Mouse (Mus musculus) embryonic facial prominence, embryonic 14.5 days (tissue): ENCODE measurements around the gene Abca4. TPM values are rescaled to one million over a fixed set of nuclear protein-coding genes. Genes with fewer than 3 reads are reported as not detected.
"Not testable (repeated sequence)": the region's sequence is repeated elsewhere in the genome, so short reads cannot be mapped to it uniquely, and the experiment has no call there.

ENCODE experiments used
- ATAC-seq: fragments of 200-750 bp; cut with Nextera tagmentation; 2 replicates; pipeline ENCODE4 v1.8.0; 2017; ENCODE audit warnings: low read depth, moderate number of reproducible peaks, moderate TSS enrichment
- DNase-seq: peaks from one replicate; pipeline ENCODE4 v3.0.0-alpha.2; 2015; ENCODE audit warnings: low spot score
- H3K27ac ChIP-seq: fragments of 300-500 bp; sonication (generic); replicated peaks from 2 replicates; pipeline ENCODE4 v1.5.1; 2014; ENCODE audit warnings: low read depth, mild to moderate bottlenecking, low read length, moderate library complexity
- H3K27me3 ChIP-seq: fragments of 300-500 bp; sonication (generic); replicated peaks from 2 replicates; pipeline ENCODE4 v1.6.1; 2014; ENCODE audit warnings: low read length; ENCODE audit not compliant: control insufficient read depth, insufficient read depth
- H3K36me3 ChIP-seq: fragments of 300-500 bp; sonication (generic); 2 replicates; pipeline ENCODE4 v1.6.1; 2014; ENCODE audit warnings: low read length, mixed read lengths; ENCODE audit not compliant: control insufficient read depth, insufficient read depth
- H3K4me1 ChIP-seq: fragments of 300-500 bp; sonication (generic); 2 replicates; pipeline ENCODE4 v1.6.1; 2014; ENCODE audit warnings: antibody characterized with exemption, low read length; ENCODE audit not compliant: control insufficient read depth, insufficient read depth
- H3K4me2 ChIP-seq: fragments of 300-500 bp; sonication (generic); 2 replicates; pipeline ENCODE4 v1.6.1; 2014; ENCODE audit warnings: low read depth, mild to moderate bottlenecking, low read length, moderate library complexity, mixed read lengths
- H3K4me3 ChIP-seq: fragments of 300-500 bp; sonication (generic); 2 replicates; pipeline ENCODE4 v1.5.1; 2014; ENCODE audit warnings: low read depth, mild to moderate bottlenecking, low read length
- H3K9ac ChIP-seq: fragments of 300-500 bp; sonication (generic); 2 replicates; pipeline ENCODE4 v1.6.1; 2014; ENCODE audit warnings: low read depth, mild to moderate bottlenecking, low read length, moderate library complexity, mixed read lengths
- H3K9me3 ChIP-seq: fragments of 300-500 bp; sonication (generic); 2 replicates; pipeline ENCODE4 v1.6.1; 2016; ENCODE audit warnings: low read length; ENCODE audit not compliant: control insufficient read depth
- WGBS: fragments of 180-500 bp; shearing (Covaris S2); extraction: QIAGEN DNeasy Blood & Tissue Kit; methylation state at CpG from one replicate; pipeline ENCODE4 v1.1.7; 2014; 5-methylcytosine and 5-hydroxymethylcytosine counted together
- polyA plus RNA-seq: library from polyadenylated mRNA; unstranded; fragments of >200 nt; fragmentation: Nextera tagmentation; extraction: Ambion mirVana; gene quantifications from 2 replicates; pipeline ENCODE4 v1.2.1, GENCODE M21; 2014

The Abca4 gene
- polyA plus RNA-seq, 1 experiment from 2014 or later: 1.5 TPM

DNA sequence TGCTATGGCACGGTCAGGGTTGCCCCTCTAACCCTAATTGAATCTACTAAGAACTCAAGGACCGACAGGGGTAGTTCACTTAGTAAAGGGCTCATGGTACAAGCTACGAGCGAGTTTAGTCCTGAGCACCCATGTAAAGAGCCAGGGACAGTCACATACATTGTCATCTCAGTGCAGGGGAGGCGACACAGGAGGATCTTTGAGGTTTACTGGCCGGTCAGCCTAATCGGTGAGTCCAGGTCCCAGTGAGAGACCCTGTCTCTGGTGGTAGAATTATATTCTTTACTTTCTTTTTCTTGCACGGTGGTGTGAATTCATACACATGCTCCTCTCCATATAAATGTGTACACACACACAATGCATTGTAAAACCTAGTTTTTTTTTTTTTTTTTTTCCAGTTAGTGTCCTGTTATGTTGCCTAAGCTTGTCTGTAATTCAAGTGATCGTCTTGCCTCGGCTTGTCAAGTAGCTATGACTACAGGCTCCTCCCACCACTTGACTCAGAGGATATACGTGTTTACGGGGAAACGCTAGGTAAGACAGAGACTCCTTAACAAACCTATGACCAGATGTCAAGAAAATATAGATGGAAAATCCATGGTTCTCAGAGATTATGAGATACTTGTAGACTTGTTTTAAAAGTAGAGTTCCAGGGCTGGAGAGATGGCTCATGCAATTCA, 167.3 kb downstream of the Abca4 start:
- no peak overlapping the region for H3K4me2 ChIP-seq
- no peak for ATAC-seq
- peak; percentile 30 for DNase-seq
- H3K27me3 ChIP-seq: no peaks in the 10 kb centered on the region
- 73% methylated on average over 13 of the region's 13 CpGs for WGBS
- no peak overlapping the region for H3K9ac ChIP-seq
- no peaks in the 10 kb centered on the region for H3K36me3 ChIP-seq
- no peak overlapping the region for H3K27ac ChIP-seq
- H3K4me1 ChIP-seq: no peaks in the 10 kb centered on the region
- H3K4me3 ChIP-seq: no peak overlapping the region
- H3K9me3 ChIP-seq: no peaks in the 10 kb centered on the region

DNA sequence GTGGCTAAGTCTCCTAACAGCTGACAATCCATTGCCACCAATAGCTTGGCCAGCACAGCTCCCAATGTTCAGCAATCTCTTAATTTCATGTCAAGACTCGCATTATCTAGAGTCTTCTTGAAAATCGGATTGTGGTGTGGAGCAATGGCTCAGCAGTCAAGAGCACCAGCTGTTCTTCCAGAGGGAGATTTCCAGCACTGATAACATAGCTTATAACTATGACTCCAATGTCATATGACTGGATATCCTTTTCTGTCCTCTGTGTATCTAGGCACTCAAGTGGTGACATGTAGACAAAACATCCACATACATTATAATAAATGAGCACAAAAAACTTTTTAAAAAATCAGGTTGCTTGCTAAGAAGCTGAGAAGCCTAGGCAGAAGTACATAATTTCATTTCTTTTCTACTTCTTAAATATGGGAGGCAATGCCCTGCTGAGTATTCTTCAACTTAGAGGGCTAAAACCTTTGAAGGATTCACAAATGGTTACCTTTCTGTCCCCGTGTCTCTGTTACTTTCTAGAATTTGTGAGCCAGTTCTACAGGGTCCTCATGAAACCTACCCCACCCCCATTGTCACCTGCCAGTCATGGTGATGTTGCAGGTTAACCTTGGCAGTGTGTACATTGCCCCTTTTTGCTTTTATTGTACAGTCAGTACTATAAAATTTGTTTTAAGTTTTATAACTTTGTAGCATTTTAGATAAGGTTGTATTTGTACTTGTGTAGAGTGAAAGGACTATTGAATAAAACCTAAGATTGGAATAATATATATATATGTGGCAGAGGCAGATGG, 177.2 kb downstream of the Abca4 start:
- Histone ChIP-seq H3K4me1 (no peaks in the 10 kb centered on the region), H3K4me3 (no peak overlapping the region), H3K36me3 (no peaks in the 10 kb centered on the region), H3K27ac (no peak overlapping the region), H3K9ac (no peak overlapping the region), H3K4me2 (no peak overlapping the region), H3K27me3 (no peaks in the 10 kb centered on the region), H3K9me3 (no peaks in the 10 kb centered on the region)
- WGBS: 89% methylated on average over 3 of the region's 3 CpGs
- no peak for ATAC-seq
- no peak for DNase-seq

DNA sequence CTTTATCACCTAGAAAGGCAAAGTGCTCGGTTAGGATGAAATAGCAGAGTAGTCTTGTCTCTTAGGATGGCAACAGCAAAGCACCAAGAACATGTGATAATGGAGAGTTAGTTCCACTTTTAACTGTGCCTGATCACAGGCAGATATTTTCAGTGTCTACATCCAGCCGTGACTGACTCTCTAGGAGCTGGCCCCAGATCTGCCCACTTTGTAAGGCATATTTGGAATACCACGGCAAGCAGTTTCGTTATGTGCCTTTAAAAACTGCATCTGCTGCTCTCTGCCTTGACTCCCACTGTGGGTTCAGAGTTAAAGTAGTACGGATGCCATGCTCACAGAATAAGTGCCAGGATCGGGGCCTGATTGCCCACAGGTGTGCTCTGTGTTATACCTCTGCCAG, 182.7 kb downstream of the Abca4 start:
- H3K27me3 ChIP-seq, H3K27ac ChIP-seq, H3K4me1 ChIP-seq, H3K9ac ChIP-seq, DNase-seq, H3K36me3 ChIP-seq, H3K9me3 ChIP-seq, H3K4me3 ChIP-seq, ATAC-seq, H3K4me2 ChIP-seq: not testable (repeated sequence)
- WGBS: 53% methylated on average over 6 of the region's 6 CpGs

Other genes starting within 250 kb of the Abca4 start
- 53.5 and 58.8 TPM in 2 replicates for gene Abcd3, start 229.1 kb upstream of the Abca4 start, polyA plus RNA-seq
- 75.2 and 82.0 TPM in 2 replicates for gene Arhgap29, start 91.9 kb upstream of the Abca4 start, polyA plus RNA-seq
- 62.0 and 76.0 TPM in 2 replicates for gene Gclm, start 201.1 kb downstream of the Abca4 start, polyA plus RNA-seq
- 61.8 and 68.3 TPM in 2 replicates for gene Dnttip2, start 229.9 kb downstream of the Abca4 start, polyA plus RNA-seq
- 10.0 and 11.3 TPM in 2 replicates for gene Bcar3, start 249.7 kb downstream of the Abca4 start, polyA plus RNA-seq